Mouse (Mus musculus): ENCODE measurements around the gene Tubgcp5. TPM values are rescaled to one million over a fixed set of nuclear protein-coding genes. Genes with fewer than 3 reads are reported as not detected.

The Tubgcp5 gene
- polyA plus RNA-seq, 1 experiment from 2014 or later = 19.8 TPM

GRCm38 (mm10) chr7:55865750-55866416 is 71.9 kb downstream of the Tubgcp5 start:
- no peak overlapping the region for H3K4me2 ChIP-seq (ENCODE audit: low read length)
- DNase-seq (ENCODE audit: low spot score) (no peak), ATAC-seq (replicated peaks; ENCODE audit: low FRiP score, low read depth) (no peak)
- H3K36me3 ChIP-seq (ENCODE audit: insufficient read depth, low read length) = no peaks in the 10 kb centered on the region
- H3K27ac ChIP-seq = no peak overlapping the region
- 0 out of 2 replicates have a peak, but pooled peaks cover 3% of the 10 kb centered on the region for H3K4me1 ChIP-seq (replicated peaks; ENCODE audit: insufficient read depth, low read length)
- H3K4me3 ChIP-seq (replicated peaks; ENCODE audit: low read depth, low read length) = no peak overlapping the region
- no peak overlapping the region for H3K9ac ChIP-seq (ENCODE audit: low read depth, low read length)
- no peaks in the 10 kb centered on the region for H3K27me3 ChIP-seq (ENCODE audit: insufficient read depth, low read length)
- H3K9me3 ChIP-seq (replicated peaks; ENCODE audit: low read length) = no peaks in the 10 kb centered on the region
- TF ChIP-seq CTCF (IDR thresholded peaks at IDR 0.05; ENCODE audit: low read depth) = no peak
- WGBS = 69% methylated on average over 8 of the region's 8 CpGs

GRCm38 (mm10) chr7:55868247-55868646 is 74.3 kb downstream of the Tubgcp5 start:
- DNase-seq (ENCODE audit: low spot score) (no peak), ATAC-seq (replicated peaks; ENCODE audit: low FRiP score, low read depth) (no peak)
- no peak overlapping the region for H3K4me3 ChIP-seq (replicated peaks; ENCODE audit: low read depth, low read length)
- no peak overlapping the region for H3K9ac ChIP-seq (ENCODE audit: low read depth, low read length)
- 0 out of 2 replicates have a peak, but pooled peaks cover 3% of the 10 kb centered on the region for H3K4me1 ChIP-seq (replicated peaks; ENCODE audit: insufficient read depth, low read length)
- peaks cover 4% of the 10 kb centered on the region; the same call in 1 of the 2 replicates for H3K36me3 ChIP-seq (ENCODE audit: insufficient read depth, low read length)
- H3K9me3 ChIP-seq (replicated peaks; ENCODE audit: low read length) = no peaks in the 10 kb centered on the region
- no peak for TF ChIP-seq CTCF (IDR thresholded peaks at IDR 0.05; ENCODE audit: low read depth)
- H3K27me3 ChIP-seq (ENCODE audit: insufficient read depth, low read length) = no peaks in the 10 kb centered on the region
- H3K27ac ChIP-seq = no peak overlapping the region
- H3K4me2 ChIP-seq (ENCODE audit: low read length) = no peak overlapping the region
- 90% methylated on average over 7 of the region's 7 CpGs for WGBS

GRCm38 (mm10) chr7:55869220-55869619 is 75.3 kb downstream of the Tubgcp5 start:
- no peak for TF ChIP-seq CTCF (IDR thresholded peaks at IDR 0.05; ENCODE audit: low read depth)
- no peak overlapping the region for H3K27ac ChIP-seq
- 45% methylated on average over 3 of the region's 3 CpGs for WGBS
- H3K27me3 ChIP-seq (ENCODE audit: insufficient read depth, low read length) = no peaks in the 10 kb centered on the region
- no peak overlapping the region for H3K4me2 ChIP-seq (ENCODE audit: low read length)
- H3K4me3 ChIP-seq (replicated peaks; ENCODE audit: low read depth, low read length) = no peak overlapping the region
- H3K36me3 ChIP-seq (ENCODE audit: insufficient read depth, low read length) = peaks cover 14% of the 10 kb centered on the region
- DNase-seq (ENCODE audit: low spot score) = peak; percentile 12
- 0 out of 2 replicates have a peak, but pooled peaks cover 3% of the 10 kb centered on the region for H3K4me1 ChIP-seq (replicated peaks; ENCODE audit: insufficient read depth, low read length)
- ATAC-seq (replicated peaks; ENCODE audit: low FRiP score, low read depth) = no peak; the same call in 1 of the 2 replicates
- no peak overlapping the region for H3K9ac ChIP-seq (ENCODE audit: low read depth, low read length)
- no peaks in the 10 kb centered on the region for H3K9me3 ChIP-seq (replicated peaks; ENCODE audit: low read length)

- 87% methylated on average over 6 of the region's 6 CpGs for WGBS
- ATAC-seq (replicated peaks; ENCODE audit: low FRiP score, low read depth) (no peak; the same call in 1 of the 2 replicates), DNase-seq (ENCODE audit: low spot score) (peak; percentile 45)
- Histone ChIP-seq H3K9me3 (replicated peaks; ENCODE audit: low read length) (no peaks in the 10 kb centered on the region), H3K36me3 (ENCODE audit: insufficient read depth, low read length) (peaks cover 25% of the 10 kb centered on the region), H3K9ac (ENCODE audit: low read depth, low read length) (no peak overlapping the region), H3K4me1 (replicated peaks; ENCODE audit: insufficient read depth, low read length) (0 out of 2 replicates have a peak, but pooled peaks cover 3% of the 10 kb centered on the region), H3K4me3 (replicated peaks; ENCODE audit: low read depth, low read length) (no peak overlapping the region), H3K27ac (no peak overlapping the region), H3K4me2 (ENCODE audit: low read length) (no peak overlapping the region), H3K27me3 (ENCODE audit: insufficient read depth, low read length) (no peaks in the 10 kb centered on the region)
- no peak; the same call in 1 of the 2 replicates for TF ChIP-seq CTCF (IDR thresholded peaks at IDR 0.05; ENCODE audit: low read depth)
These were observed 76.5 kb downstream of the Tubgcp5 start for GRCm38 (mm10) chr7:55870340-55871020.

- ATAC-seq (replicated peaks; ENCODE audit: low FRiP score, low read depth) = 0 out of 2 replicates have a peak, but pooled peaks have one; percentile 21
- no peak for TF ChIP-seq CTCF (IDR thresholded peaks at IDR 0.05; ENCODE audit: low read depth)
- no peak for DNase-seq (ENCODE audit: low spot score)
- no peaks in the 10 kb centered on the region for H3K9me3 ChIP-seq (replicated peaks; ENCODE audit: low read length)
- 91% methylated on average over 5 of the region's 5 CpGs for WGBS
- H3K4me3 ChIP-seq (replicated peaks; ENCODE audit: low read depth, low read length) = no peak overlapping the region
- no peak overlapping the region for H3K9ac ChIP-seq (ENCODE audit: low read depth, low read length)
- no peak overlapping the region for H3K27ac ChIP-seq
- no peaks in the 10 kb centered on the region for H3K27me3 ChIP-seq (ENCODE audit: insufficient read depth, low read length)
- peaks cover 30% of the 10 kb centered on the region for H3K36me3 ChIP-seq (ENCODE audit: insufficient read depth, low read length)
- H3K4me1 ChIP-seq (replicated peaks; ENCODE audit: insufficient read depth, low read length) = 0 out of 2 replicates have a peak, but pooled peaks cover 3% of the 10 kb centered on the region
- H3K4me2 ChIP-seq (ENCODE audit: low read length) = no peak overlapping the region
These were observed 77.5 kb downstream of the Tubgcp5 start for GRCm38 (mm10) chr7:55871476-55871875.

GRCm38 (mm10) chr7:55874703-55875102 is 80.7 kb downstream of the Tubgcp5 start:
- Histone ChIP-seq H3K27ac (no peak overlapping the region), H3K4me3 (replicated peaks; ENCODE audit: low read depth, low read length) (no peak overlapping the region), H3K9ac (ENCODE audit: low read depth, low read length) (no peak overlapping the region), H3K4me2 (ENCODE audit: low read length) (no peak overlapping the region), H3K27me3 (ENCODE audit: insufficient read depth, low read length) (no peaks in the 10 kb centered on the region), H3K9me3 (replicated peaks; ENCODE audit: low read length) (no peaks in the 10 kb centered on the region), H3K36me3 (ENCODE audit: insufficient read depth, low read length) (peaks cover 58% of the 10 kb centered on the region), H3K4me1 (replicated peaks; ENCODE audit: insufficient read depth, low read length) (no peaks in the 10 kb centered on the region)
- no peak for DNase-seq (ENCODE audit: low spot score)
- TF ChIP-seq CTCF (IDR thresholded peaks at IDR 0.05; ENCODE audit: low read depth) = no peak
- ATAC-seq (replicated peaks; ENCODE audit: low FRiP score, low read depth) = no peak
- 94% methylated on average over 7 of the region's 7 CpGs for WGBS

Data from kidney, postnatal 0 days (tissue).